Comparison of ENCODE assay signal across 14 mouse cellular contexts in genomic region chr1:121396501-121396900, GRCm38 (mm10).
"Had no signal": no experiment of that assay in that cellular context is flagged by ENCODE, and none has a peak within 500 bp of the region (broad histone marks: within the 10 kb centered on the region; RNA-seq: fewer than 3 reads in every experiment).

No protein-coding gene starts in this region.

- H3K36me3 ChIP-seq: limb, embryonic 12.5 days; liver, embryonic 13.5 days; midbrain, embryonic 13.5 days had no signal

- ATAC-seq: liver, postnatal 0 days; midbrain, embryonic 13.5 days had no signal

- H3K27me3 ChIP-seq: limb, embryonic 12.5 days; liver, embryonic 13.5 days; midbrain, embryonic 13.5 days had no signal

- DNase-seq: kidney, postnatal 36 days; layer of hippocampus, adult 9-11 months; layer of hippocampus, postnatal 36 days; liver; liver, embryonic 13.5 days; liver, postnatal 0 days; lung, postnatal 36 days; right cerebral cortex, postnatal 25 days; thymus, adult 18-20 months; thymus, postnatal 14 days had no signal

- H3K4me2 ChIP-seq: limb, embryonic 12.5 days; liver, embryonic 13.5 days; midbrain, embryonic 13.5 days had no signal

- H3K4me1 ChIP-seq: liver, embryonic 13.5 days had no signal

- H3K9ac ChIP-seq: limb, embryonic 12.5 days; liver, embryonic 13.5 days; liver, postnatal 0 days; midbrain, embryonic 13.5 days had no signal

- H3K27ac ChIP-seq: kidney, postnatal 0 days; limb, embryonic 12.5 days; liver, embryonic 13.5 days; midbrain, embryonic 13.5 days; stomach, postnatal 0 days had no signal

- H3K4me3 ChIP-seq: limb, embryonic 12.5 days; liver, embryonic 13.5 days; midbrain, embryonic 13.5 days had no signal

- H3K9me3 ChIP-seq: limb, embryonic 12.5 days; liver, embryonic 13.5 days; midbrain, embryonic 13.5 days had no signal
